Mouse (Mus musculus) adipocyte (in vitro differentiated cells): ENCODE data around the gene Rpp21.

ENCODE experiments used
- DNase-seq: peaks from one replicate; pipeline ENCODE4 v3.0.0-alpha.2; 2016; ENCODE audit warnings: low spot score

Rpp21 gene

DNA sequence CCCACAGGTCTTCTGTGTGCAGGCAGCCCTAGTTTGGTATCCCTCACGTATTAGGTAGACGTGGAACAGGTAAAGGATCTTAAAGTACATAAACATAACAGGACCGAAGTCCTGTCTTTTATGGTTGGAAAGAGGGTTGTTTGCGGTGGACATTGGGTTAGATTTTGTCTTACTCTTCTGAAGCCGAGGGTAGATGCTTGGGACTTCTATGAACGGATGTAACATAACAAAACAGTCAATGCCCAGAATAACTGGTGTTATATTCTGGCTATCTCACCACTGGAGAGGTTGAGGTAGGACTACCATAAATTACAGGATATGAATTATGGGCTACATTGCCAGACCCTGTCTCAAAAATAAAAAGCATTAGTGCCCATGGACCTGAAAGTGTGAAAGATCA is at the start of gene Rpp21:
Rpp21 (minus strand) TSS at position 101 of the 400 bp plus-strand sequence.
- no peak for DNase-seq

DNA sequence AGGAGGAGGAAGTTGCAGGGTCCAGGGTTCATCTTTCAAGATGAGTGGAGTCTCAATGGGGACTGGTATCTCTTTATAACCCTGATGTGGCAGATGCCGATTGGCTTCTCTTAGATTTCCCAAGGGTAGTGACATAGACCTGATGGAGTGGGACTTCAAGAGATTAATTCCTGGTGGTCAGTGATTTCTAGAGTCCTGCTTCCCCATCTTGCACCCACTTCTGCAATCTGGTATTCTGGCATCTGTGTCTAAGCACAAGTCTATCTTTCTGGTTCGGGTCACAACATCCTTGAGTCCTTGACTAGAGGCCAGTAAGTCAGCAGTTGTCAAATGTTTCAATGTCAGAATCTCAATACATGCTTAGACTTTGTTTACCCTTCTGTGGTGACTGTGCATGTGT is 28.5 kb upstream of the Rpp21 start, which contains the start of gene H2-M10.2:
H2-M10.2 (minus strand) TSS at position 101 of the 400 bp plus-strand sequence.
- no peak for DNase-seq

GRCm38 (mm10) chr17:36281521-36282245 is 23.8 kb upstream of the Rpp21 start:
- DNase-seq: no peak

DNA sequence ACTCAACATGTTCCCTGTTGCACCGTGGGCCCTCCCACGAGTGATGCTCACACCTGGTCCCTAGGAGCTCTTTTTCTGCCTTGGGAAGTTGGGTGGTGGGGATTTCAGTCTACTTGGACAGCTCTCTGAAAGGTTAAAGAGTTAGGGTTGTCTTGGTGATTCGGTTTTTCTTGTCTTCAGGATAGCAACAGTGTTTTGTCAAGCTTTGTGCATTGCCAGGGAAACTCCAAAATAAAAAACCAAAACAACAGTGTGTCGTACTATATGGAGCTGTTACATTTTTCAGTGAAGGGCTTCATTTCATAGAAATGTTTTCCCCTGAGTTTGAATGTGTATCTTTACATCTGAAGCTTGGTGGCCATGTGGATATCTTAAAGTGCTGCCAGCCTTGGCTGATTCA is 16.9 kb upstream of the Rpp21 start:
- no peak for DNase-seq

DNA sequence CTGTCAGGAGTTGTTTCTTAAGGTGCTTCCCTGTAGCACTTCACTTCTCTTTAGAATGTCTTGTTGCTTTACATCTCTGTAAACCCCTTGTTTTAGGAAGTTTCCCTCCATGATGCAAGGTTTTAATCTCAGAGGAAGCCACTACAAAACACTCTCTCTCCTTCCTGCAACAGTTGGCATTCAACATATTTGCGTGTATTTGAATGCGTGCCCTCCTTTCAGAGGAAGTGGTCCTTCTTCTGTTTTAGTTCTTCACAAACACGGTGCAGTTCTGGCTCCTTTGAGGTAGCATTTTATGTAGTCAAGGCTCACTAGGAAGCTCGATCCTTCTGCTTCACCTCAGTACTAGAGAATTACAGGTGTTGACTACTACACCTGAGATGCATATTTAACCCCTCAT is 15.9 kb upstream of the Rpp21 start:
- no peak for DNase-seq

DNA sequence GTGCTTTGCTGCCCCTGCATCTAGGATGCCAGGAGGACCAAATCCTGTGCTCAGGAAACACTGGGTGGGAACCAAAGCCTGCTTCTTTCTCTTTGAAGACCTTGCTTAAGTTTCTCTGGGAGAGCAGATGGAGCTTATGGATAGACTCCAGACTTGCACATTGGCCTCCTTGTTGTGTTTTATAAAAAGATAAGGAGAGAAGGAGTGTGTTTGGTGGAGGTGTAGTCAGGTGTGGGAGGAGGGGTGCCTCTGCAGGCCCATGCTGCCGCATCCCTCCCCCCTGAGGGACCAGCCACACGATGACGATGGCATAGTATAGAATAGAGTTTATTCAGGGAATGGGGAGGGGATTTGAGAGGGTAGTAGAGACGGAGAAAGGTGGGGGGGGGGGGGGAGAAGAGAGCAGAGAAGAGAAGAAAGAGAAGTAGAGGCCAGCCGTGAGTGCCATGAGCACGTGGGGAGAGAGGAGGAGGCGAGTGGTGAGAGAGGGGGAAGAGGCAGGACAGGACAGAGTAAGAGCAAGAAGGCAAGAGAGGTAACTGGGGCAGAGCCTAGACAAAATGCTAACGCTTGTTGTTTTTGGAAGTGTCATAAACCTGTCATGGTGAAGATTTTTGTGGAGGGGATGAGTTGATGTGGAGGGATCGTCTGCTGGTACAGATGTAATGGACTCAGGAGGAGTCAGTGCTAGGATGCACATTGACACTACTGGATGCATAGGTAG is 14.9 kb upstream of the Rpp21 start:
- DNase-seq: no peak

GRCm38 (mm10) chr17:36271586-36272256 is 13.9 kb upstream of the Rpp21 start, which contains the start of gene Trim39:
Trim39 (minus strand) TSS chr17:36272247.
- peak; percentile 87 for DNase-seq

DNA sequence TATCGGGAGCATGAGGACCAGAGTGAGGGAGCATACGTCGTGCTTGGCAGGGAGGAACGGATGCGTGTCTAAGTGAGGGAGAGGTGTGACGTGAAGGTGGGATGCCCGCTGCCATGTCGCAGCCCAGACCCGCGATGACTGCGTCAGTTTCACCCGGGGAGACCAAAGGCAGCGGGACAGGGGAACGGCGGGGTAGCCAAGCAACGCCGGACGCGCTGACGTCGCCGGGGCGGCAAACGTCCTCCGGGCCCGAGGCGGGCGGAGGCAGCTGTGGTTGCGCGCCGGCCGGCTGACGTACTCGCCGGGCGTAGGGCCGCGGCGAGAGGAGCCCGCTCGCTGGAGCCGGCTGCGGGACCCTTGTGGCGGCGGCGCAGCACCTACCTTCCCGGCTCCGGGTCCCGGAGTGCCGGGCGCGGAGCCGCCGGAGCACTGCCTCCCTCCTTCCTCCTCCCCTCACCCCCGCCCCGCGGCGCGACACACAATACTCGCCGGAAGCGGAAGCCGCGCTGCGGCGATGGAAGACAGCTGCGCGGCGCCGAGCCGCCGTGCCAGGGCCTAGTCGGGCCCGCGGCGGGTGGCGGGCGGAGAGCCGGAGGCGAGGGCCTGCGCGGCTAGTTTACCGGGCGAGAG is 13.2 kb upstream of the Rpp21 start:
- DNase-seq: peak; percentile 86

- no peak for DNase-seq
Observed at GRCm38 (mm10) chr17:36265834-36266233, 8.0 kb upstream of the Rpp21 start.

DNA sequence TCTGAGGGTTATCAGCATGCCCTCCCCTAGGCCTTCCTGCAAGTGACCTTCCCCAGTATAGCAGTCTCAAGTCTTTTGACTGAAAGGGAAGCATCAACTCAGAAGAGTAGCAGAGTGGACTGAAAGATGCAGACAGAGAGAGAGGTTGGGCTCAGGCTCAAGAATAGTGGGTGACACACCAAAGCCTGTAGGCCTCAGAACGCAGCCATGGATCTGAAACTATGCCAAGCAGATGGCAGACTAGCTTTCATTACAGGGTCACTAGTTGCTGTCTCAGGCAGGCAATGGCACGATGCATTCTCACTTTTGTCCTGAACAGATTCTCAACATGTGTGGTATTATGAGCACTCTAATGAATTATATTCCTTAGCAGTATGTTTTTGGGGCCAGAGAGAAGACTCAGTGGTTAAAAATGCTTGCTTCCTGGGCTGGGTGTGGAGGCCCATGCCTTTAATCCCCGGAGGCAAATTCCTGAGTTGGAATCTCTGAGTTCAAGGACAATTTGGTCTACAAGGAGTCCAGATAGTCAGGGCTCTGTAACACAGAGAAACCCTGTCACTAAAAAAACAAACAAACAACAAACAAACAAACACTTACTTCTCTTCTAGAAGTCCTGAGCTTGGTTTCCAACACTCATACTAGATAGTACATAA is 6.5 kb upstream of the Rpp21 start:
- no peak for DNase-seq

GRCm38 (mm10) chr17:36261511-36262166 is 3.8 kb upstream of the Rpp21 start:
- DNase-seq: no peak

GRCm38 (mm10) chr17:36257241-36257947 is 475 bp downstream of the Rpp21 start:
- DNase-seq: peak; percentile 77

GRCm38 (mm10) chr17:36253087-36253600 is 4.7 kb downstream of the Rpp21 start:
- no peak for DNase-seq

DNA sequence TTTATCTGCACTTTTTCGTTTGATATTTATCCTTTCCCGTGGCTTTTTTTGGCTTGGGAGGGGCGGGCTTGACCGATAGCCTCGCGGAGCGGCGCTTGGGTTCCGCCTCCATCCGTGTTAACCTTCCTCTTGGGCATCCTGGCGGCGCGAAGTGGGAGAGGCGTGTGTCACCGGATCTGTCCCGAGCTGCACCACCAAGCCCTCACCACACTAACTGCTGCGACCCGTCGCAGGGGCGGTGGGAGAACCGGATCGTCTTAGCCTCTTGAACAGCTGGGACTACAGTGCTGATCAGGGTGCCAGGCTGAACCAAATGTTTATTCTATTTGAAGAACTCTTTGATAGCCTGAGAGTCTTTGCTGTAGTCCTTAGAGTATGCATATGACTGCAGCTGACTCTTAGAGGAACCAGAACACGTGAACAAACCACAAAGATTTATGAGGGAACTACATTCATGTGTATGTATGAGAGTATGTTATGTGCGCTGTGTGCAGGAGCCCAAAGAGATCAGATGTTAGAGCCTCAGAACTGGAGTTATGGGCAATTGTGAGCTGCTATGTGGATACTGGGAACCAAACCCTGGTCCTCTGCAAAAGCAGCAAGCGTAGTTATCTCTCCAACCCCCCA is 5.5 kb downstream of the Rpp21 start:
- no peak for DNase-seq

DNA sequence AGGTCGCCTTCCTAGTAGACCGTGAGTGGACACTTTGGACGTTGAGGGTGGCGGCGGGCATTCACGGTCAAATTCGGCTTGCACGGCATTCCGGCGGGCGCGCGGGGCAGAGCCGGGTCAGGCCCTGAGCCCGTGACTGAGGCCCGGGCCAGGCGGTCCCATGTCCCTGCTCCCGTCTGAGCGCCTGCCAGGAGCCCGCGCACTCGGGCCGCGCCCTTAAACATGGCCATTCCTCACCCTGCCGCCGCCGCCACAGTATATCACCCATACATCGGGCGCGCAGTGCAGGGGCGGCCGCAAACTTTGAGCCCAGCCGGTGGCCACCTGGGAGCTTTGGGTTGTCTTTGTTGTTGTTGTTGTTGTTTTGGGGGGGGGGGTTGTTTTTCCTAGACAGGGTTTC is 9.0 kb downstream of the Rpp21 start:
- no peak for DNase-seq

- DNase-seq: peak; percentile 3
Observed at GRCm38 (mm10) chr17:36245741-36246140, 12.1 kb downstream of the Rpp21 start.

- DNase-seq: peak; percentile 1
Observed at GRCm38 (mm10) chr17:36244031-36244430, 13.8 kb downstream of the Rpp21 start.

- DNase-seq: no peak
Observed at GRCm38 (mm10) chr17:36240637-36241213, 17.1 kb downstream of the Rpp21 start.

- no peak for DNase-seq
Observed at GRCm38 (mm10) chr17:36237321-36237921, 20.4 kb downstream of the Rpp21 start.
